Mouse (Mus musculus): ENCODE results near the gene Grap.

DNA sequence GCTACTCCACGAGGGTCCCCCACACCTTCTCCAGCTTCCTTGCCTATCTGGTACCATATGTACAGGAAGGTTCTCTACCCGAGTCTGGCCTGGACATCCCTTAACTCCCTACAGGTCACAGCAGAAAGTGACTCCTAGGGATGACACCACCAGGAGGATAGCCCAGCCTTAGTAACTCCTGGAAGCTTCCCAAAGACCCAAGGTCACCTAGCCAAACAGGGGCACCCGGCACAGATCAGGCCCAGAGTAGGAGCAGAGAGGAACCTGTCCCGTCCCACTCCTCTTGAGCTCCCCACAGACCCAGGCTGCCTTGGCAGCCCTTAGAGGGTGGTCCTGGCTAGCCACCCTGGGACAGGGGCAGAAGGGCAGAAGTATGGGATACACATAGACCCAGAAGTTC, 12.3 kb downstream of the Grap start:
- TF ChIP-seq CTCF (IDR thresholded peaks at IDR 0.05; ENCODE audit: control insufficient read depth, insufficient read depth, low read length) (no peak), POLR2A (IDR thresholded peaks at IDR 0.05; ENCODE audit: borderline replicate concordance, control insufficient read depth, low read depth, low read length) (no peak)

All from bone marrow, adult 2 months (tissue).